Mouse (Mus musculus): ENCODE data around the gene Actrt3. TPM values are rescaled to one million over a fixed set of nuclear protein-coding genes. Genes with fewer than 3 reads are reported as not detected.
A peak's percentile ranks its signal among the peaks of the same experiment; 100 is the strongest.

Gene Actrt3
- polyA plus RNA-seq (2016; fragmentation: Nextera tagmentation; extraction: Ambion mirVana): 0.19 TPM in 1 of 2 replicates, not detected in the other

DNA sequence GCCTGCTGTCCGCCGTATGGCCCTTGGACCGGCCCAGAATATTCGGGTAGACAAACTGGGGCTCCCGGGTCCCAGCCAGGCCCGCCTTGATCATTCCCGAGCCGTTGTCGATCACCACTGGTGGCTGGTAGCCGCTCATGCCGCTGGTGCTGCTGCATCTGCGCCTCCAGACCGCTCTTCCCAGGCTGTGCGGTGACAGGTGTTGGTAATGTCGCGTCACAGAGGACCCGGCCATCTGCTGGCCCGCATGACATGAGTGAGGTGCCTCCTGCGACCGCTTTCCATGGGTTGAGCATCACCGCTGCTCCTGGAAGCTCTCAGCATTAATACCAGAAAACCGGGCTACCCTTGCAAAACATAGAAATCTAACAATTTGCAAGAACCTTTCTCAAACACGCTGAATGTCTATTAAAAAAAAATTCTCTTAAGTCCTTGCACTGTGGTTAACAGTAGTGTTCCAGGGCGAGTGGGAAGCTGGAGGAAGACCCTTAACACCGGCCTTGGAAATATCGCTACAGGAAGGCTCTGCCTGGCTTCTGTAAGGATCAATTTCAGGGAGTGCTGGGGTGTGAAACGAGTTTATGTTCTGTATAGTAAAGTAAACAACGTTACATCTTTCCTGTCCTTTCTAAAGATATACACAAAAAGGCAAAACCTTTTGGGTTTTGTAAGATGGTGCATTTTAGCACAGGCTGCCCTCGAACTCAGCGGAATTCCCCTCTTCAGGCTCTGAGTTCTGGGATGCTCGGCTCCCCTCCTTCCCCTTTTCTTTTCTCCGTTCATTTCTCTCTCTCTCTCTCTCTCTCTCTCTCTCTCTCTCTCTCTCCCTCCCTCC, at the start of gene Actrt3:
TSS of gene Actrt3 (minus strand) at position 229 of the 835 bp plus-strand sequence.
- H3K9ac ChIP-seq: peak within 1 kb of the TSS; percentile 36
- peak within 1 kb of the TSS; percentile 78 for H3K4me2 ChIP-seq (replicated peaks)
- no peak within 1 kb of the TSS for H3K27ac ChIP-seq
- H3K4me3 ChIP-seq: peak within 1 kb of the TSS; percentile 46
- ATAC-seq (ENCODE audit: low FRiP score, low read depth): no peak
- peaks cover 16% of the 10 kb centered on the region for H3K4me1 ChIP-seq
- H3K9me3 ChIP-seq: no peaks in the 10 kb centered on the region
- H3K36me3 ChIP-seq: peaks cover 7% of the 10 kb centered on the region
- WGBS: 2% methylated on average over 32 of the region's 32 CpGs
- H3K27me3 ChIP-seq (replicated peaks): peaks cover 4% of the 10 kb centered on the region; the same call in 1 of the 2 replicates

DNA sequence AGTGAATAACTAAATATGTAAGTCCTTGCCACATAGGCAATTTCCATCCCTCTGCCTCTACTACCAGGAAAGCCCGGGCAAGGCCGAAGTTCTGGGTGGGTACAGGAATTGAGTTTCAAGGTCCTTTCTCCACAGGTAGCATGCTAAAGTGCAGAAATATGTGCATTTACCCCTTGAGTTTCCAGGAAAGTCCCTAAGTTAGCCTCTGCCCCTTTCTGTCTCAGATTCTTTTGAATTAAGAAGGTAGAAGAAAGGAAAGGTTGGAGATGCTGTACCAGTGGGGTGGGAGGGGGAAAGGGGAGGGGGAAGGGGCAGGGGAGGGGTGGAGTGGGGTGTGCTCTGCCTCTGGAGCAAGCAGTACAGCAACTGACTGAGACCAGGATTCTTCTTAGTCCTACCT, 48.7 kb upstream of the Actrt3 start:
- H3K4me1 ChIP-seq: peaks cover 14% of the 10 kb centered on the region; the same call in 1 of the 2 replicates
- ATAC-seq (ENCODE audit: low FRiP score, low read depth): no peak
- 91% methylated on average over 2 of the region's 2 CpGs for WGBS

DNA sequence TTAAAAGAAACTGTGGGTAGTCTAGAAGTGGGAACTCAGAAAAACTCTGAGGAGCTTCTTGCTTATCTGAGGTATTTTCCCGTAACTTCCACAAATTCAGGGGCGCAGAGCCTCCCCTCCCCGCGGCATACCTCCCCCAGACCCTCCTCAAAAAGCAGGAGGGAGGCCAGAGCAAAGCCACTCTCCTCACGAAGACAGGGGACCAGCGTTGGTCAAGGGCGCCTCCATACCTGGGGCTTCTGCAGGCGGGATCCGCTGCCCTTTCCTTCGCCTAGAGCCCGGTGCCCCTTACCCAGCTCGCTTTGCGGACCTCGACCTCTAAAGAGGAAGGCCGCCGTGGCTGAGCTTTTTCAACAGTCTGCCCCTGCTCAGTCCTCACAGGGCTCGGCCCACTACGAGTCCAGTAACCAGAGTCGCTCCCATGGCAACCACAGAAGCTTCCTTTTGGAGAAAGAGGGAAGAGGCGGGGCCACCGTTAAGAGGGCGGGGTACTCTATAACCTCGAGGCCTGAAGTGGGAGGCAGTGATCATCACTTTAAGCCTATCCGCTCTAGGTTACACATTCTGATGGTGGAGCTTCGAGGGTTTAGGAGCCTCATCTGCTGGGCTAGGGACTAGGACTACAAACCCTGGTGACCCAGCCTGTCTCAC, 47.8 kb upstream of the Actrt3 start, which contains the start of gene Lrrc34:
TSS of gene Lrrc34 (minus strand) at position 430 of the 651 bp plus-strand sequence.
- ATAC-seq (ENCODE audit: low FRiP score, low read depth): peak; percentile 93
- H3K9me3 ChIP-seq: no peaks in the 10 kb centered on the region
- H3K9ac ChIP-seq: peak within 1 kb of the TSS; percentile 57; the same call in 1 of the 2 replicates
- H3K4me3 ChIP-seq: peak within 1 kb of the TSS; percentile 32
- H3K4me2 ChIP-seq (replicated peaks): peak within 1 kb of the TSS; percentile 73
- H3K36me3 ChIP-seq: no peaks in the 10 kb centered on the region
- peaks cover 26% of the 10 kb centered on the region for H3K27me3 ChIP-seq (replicated peaks)
- H3K27ac ChIP-seq: no peak within 1 kb of the TSS
- 2% methylated on average over 25 of the region's 25 CpGs for WGBS
- peaks cover 14% of the 10 kb centered on the region; the same call in 1 of the 2 replicates for H3K4me1 ChIP-seq

More for the DNA sequence above, 48.7 kb upstream of the Actrt3 start:
- H3K27me3 ChIP-seq (replicated peaks): peaks cover 26% of the 10 kb centered on the region
- no peaks in the 10 kb centered on the region for H3K9me3 ChIP-seq
- no peak overlapping the region for H3K4me2 ChIP-seq (replicated peaks)
- H3K27ac ChIP-seq: no peak overlapping the region
- no peak overlapping the region for H3K9ac ChIP-seq
- H3K4me3 ChIP-seq: no peak overlapping the region
- no peaks in the 10 kb centered on the region for H3K36me3 ChIP-seq

GRCm38 (mm10) chr3:30646761-30647160, 47.0 kb upstream of the Actrt3 start:
- 48% methylated on average over 8 of the region's 8 CpGs for whole genome bisulfite sequencing
- no peak overlapping the region for H3K4me2 ChIP-seq (replicated peaks)
- no peak overlapping the region for H3K27ac ChIP-seq
- no peak overlapping the region for H3K9ac ChIP-seq
- H3K4me3 ChIP-seq: no peak overlapping the region
- H3K9me3 ChIP-seq: no peaks in the 10 kb centered on the region
- ATAC-seq (ENCODE audit: low FRiP score, low read depth): no peak
- H3K4me1 ChIP-seq: peaks cover 14% of the 10 kb centered on the region; the same call in 1 of the 2 replicates
- H3K36me3 ChIP-seq: no peaks in the 10 kb centered on the region
- H3K27me3 ChIP-seq (replicated peaks): peaks cover 26% of the 10 kb centered on the region

DNA sequence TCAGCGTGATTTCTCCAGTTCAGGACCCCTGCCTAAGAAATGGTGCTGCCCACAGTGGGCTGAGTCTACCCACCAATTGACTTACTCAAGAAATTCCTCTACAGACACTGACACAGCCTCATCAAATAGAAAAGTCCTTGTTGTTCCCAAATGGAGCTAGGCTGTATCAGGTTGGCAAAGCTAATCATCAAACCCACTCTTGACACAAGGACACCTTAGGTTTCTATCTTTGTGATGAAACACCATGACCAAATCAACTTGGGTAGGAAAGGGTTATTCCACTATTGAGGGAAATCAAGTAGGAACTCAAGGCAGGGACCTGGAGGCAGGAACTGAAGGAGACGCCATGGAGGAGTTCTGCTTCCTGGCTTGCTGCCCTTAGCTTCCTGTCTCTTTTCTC, 44.5 kb upstream of the Actrt3 start, which contains the start of gene Lrriq4:
TSS of gene Lrriq4 (plus strand) at position 301 of the 400 bp plus-strand sequence.
- Histone ChIP-seq H3K4me3 (no peak within 1 kb of the TSS), H3K4me1 (peaks cover 6% of the 10 kb centered on the region; the same call in 1 of the 2 replicates), H3K9me3 (no peaks in the 10 kb centered on the region), H3K9ac (no peak within 1 kb of the TSS), H3K27me3 (replicated peaks) (peaks cover 8% of the 10 kb centered on the region; the same call in 1 of the 2 replicates), H3K36me3 (no peaks in the 10 kb centered on the region), H3K27ac (no peak within 1 kb of the TSS), H3K4me2 (replicated peaks) (no peak within 1 kb of the TSS)
- ATAC-seq (ENCODE audit: low FRiP score, low read depth): no peak
- 82% methylated on average over 2 of the region's 2 CpGs for WGBS

GRCm38 (mm10) chr3:30635629-30636028, 35.9 kb upstream of the Actrt3 start:
- Histone ChIP-seq H3K4me3 (no peak overlapping the region), H3K27ac (no peak overlapping the region), H3K4me2 (replicated peaks) (no peak overlapping the region), H3K4me1 (no peaks in the 10 kb centered on the region), H3K27me3 (replicated peaks) (no peaks in the 10 kb centered on the region), H3K9me3 (no peaks in the 10 kb centered on the region), H3K9ac (no peak overlapping the region), H3K36me3 (no peaks in the 10 kb centered on the region)
- no peak for ATAC-seq (ENCODE audit: low FRiP score, low read depth)
- WGBS: 81% methylated on average over 4 of the region's 4 CpGs

- WGBS: 67% methylated on average over 3 of the region's 3 CpGs
- ATAC-seq (ENCODE audit: low FRiP score, low read depth): no peak
These were observed 33.9 kb upstream of the Actrt3 start for GRCm38 (mm10) chr3:30633681-30634080.

GRCm38 (mm10) chr3:30620132-30620531, 20.4 kb upstream of the Actrt3 start:
- H3K4me2 ChIP-seq (replicated peaks): no peak overlapping the region
- 87% methylated on average over 8 of the region's 8 CpGs for WGBS
- ATAC-seq (ENCODE audit: low FRiP score, low read depth): no peak

More at GRCm38 (mm10) chr3:30633681-30634080, 33.9 kb upstream of the Actrt3 start:
- Histone ChIP-seq H3K27me3 (replicated peaks) (no peaks in the 10 kb centered on the region), H3K9me3 (no peaks in the 10 kb centered on the region), H3K9ac (no peak overlapping the region), H3K36me3 (no peaks in the 10 kb centered on the region), H3K27ac (no peak overlapping the region), H3K4me3 (no peak overlapping the region), H3K4me1 (no peaks in the 10 kb centered on the region), H3K4me2 (replicated peaks) (no peak overlapping the region)

GRCm38 (mm10) chr3:30610930-30611329, 11.2 kb upstream of the Actrt3 start:
- Histone ChIP-seq H3K4me2 (replicated peaks) (no peak overlapping the region), H3K27ac (no peak overlapping the region), H3K9me3 (no peaks in the 10 kb centered on the region), H3K9ac (no peak overlapping the region), H3K4me3 (no peak overlapping the region), H3K4me1 (no peaks in the 10 kb centered on the region), H3K27me3 (replicated peaks) (no peaks in the 10 kb centered on the region), H3K36me3 (peaks cover 71% of the 10 kb centered on the region)
- 89% methylated on average over 4 of the region's 4 CpGs for WGBS
- ATAC-seq (ENCODE audit: low FRiP score, low read depth): no peak

More at GRCm38 (mm10) chr3:30620132-30620531, 20.4 kb upstream of the Actrt3 start:
- Histone ChIP-seq H3K27me3 (replicated peaks) (no peaks in the 10 kb centered on the region), H3K4me3 (no peak overlapping the region), H3K9me3 (no peaks in the 10 kb centered on the region), H3K9ac (no peak overlapping the region), H3K36me3 (peaks cover 42% of the 10 kb centered on the region), H3K27ac (no peak overlapping the region), H3K4me1 (no peaks in the 10 kb centered on the region)

- H3K36me3 ChIP-seq: peaks cover 62% of the 10 kb centered on the region
- no peaks in the 10 kb centered on the region for H3K9me3 ChIP-seq
- no peak overlapping the region for H3K9ac ChIP-seq
- no peak overlapping the region for H3K4me2 ChIP-seq (replicated peaks)
- 89% methylated on average over 3 of the region's 3 CpGs for WGBS
- no peak overlapping the region for H3K27ac ChIP-seq
- ATAC-seq (ENCODE audit: low FRiP score, low read depth): no peak
- H3K4me3 ChIP-seq: no peak overlapping the region
- no peaks in the 10 kb centered on the region for H3K27me3 ChIP-seq (replicated peaks)
- no peaks in the 10 kb centered on the region for H3K4me1 ChIP-seq
These were observed 9.3 kb upstream of the Actrt3 start for GRCm38 (mm10) chr3:30608999-30609398.

DNA sequence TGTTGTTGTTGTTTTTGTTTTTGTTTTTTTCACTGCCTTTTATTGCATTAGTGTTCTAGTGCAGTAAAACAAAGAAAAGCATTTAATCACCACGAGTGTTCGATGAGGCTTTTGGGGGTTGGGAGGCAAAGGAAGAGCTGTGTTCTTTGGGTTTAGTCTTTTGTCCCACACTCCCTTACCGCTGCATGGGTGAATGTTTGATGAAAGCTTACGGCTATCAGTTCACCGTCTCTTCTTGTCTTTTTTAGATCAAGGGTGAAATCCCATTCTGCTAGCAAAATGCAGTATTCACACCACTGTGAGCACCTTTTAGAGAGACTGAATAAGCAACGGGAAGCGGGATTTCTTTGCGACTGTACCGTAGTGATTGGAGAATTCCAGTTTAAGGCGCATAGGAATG, 3.5 kb upstream of the Actrt3 start:
- WGBS: 32% methylated on average over 10 of the region's 10 CpGs
- Histone ChIP-seq H3K4me1 (peaks cover 16% of the 10 kb centered on the region), H3K27ac (no peak overlapping the region), H3K27me3 (replicated peaks) (peaks cover 3% of the 10 kb centered on the region; the same call in 1 of the 2 replicates), H3K4me3 (peak overlapping the region; percentile 89), H3K36me3 (peaks cover 21% of the 10 kb centered on the region), H3K9me3 (no peaks in the 10 kb centered on the region), H3K9ac (peak overlapping the region; percentile 83), H3K4me2 (replicated peaks) (peak overlapping the region; percentile 78)
- ATAC-seq (ENCODE audit: low FRiP score, low read depth): no peak

- peak overlapping the region; percentile 83 for H3K9ac ChIP-seq
- H3K27me3 ChIP-seq (replicated peaks): peaks cover 4% of the 10 kb centered on the region; the same call in 1 of the 2 replicates
- peak overlapping the region; percentile 89 for H3K4me3 ChIP-seq
- peak overlapping the region; percentile 78 for H3K4me2 ChIP-seq (replicated peaks)
- ATAC-seq (ENCODE audit: low FRiP score, low read depth): peak; percentile 60; the same call in 1 of the 2 replicates
- H3K36me3 ChIP-seq: peaks cover 18% of the 10 kb centered on the region
- under 1% methylated on average over 27 of the region's 27 CpGs for WGBS
- peaks cover 16% of the 10 kb centered on the region for H3K4me1 ChIP-seq
- H3K27ac ChIP-seq: peak overlapping the region; percentile 91
- no peaks in the 10 kb centered on the region for H3K9me3 ChIP-seq
These were observed 3.0 kb upstream of the Actrt3 start for GRCm38 (mm10) chr3:30602740-30603098.

Measured in neural tube, embryonic 12.5 days (tissue).